Mouse (Mus musculus) embryo, embryonic 11.5 days (tissue): ENCODE measurements at regions not wholly inside any gene's neighbourhood (a gene's known extent, or its start where the extent isn't known, plus 50 kb on each side); places are given as distances from the start of the nearest gene placed in this dataset.
A peak's percentile ranks its signal among the peaks of the same experiment; 100 is the strongest.

Experiments
- DNase-seq: peaks from one replicate; pipeline ENCODE4 v3.0.0-alpha.2; 2012; ENCODE audit warnings: low read depth, low spot score

DNA sequence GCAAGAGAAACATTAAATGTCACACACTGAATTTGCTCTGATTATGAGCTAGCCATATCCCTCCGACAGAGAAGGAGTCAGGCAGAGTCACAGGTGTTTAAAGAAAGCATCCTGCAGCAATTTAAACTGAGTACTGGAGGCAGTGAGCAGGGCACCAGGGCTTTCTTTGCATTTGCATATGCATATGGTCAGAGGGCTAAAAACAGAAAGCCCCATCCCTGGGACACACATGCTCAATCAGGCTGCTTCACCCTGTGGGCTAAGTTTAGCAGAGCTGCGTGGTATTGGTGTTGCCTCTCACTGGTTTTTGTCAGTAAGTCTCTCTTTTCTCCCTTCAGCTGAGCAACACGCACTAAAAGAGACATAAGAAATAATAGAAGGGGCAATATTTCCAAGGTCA, 289.9 kb upstream of the Rps6ka3 start:
- DNase-seq = no peak

DNA sequence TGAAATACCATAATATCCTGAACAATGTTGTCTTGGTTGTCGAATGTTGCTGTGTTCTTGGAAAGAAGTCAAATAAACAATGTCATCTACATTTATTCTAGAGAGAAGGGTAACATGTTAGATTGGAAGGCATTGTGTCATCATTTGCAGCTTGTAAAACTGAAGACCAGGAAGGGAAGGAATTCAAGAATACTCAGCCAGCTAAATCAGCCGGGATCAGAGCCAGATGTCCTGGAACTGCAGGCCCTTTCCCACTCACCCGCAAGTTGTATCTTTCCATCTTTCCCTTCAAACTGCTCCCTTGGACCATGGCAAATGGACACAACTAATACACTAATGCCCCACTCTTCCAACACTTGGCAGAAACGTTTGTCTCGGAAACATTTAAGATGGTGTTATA, 288.7 kb upstream of the Rps6ka3 start:
- no peak for DNase-seq

DNA sequence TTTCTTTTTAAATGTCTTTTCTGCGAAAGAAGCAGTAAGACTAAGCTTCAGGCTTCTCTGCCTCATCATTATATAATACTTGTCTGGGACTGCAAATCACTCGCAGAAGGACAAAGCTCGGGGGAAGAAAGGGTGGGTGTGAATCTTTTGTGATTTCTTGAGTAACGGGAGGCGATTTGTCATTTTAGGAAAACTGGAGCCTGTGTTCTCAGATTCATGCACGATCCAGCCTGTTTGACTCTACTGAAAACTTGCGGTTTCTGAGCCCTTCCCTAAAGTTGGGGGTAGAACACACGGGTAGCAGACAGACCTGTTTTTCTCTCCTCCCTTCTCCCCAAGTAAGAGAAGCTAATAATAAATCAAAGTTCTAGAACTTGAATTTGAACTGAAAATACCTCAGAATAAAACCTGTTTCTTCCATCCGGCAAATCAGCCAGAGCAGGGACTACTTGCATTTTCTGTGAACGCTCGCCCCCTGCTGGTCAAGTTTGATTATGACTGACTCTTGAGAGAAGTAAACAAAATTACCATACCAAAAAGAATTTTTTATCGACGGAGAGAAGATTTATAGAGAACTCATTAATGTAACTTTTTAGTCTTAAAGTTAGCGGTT, 288.2 kb upstream of the Rps6ka3 start:
- DNase-seq = peak; percentile 54

DNA sequence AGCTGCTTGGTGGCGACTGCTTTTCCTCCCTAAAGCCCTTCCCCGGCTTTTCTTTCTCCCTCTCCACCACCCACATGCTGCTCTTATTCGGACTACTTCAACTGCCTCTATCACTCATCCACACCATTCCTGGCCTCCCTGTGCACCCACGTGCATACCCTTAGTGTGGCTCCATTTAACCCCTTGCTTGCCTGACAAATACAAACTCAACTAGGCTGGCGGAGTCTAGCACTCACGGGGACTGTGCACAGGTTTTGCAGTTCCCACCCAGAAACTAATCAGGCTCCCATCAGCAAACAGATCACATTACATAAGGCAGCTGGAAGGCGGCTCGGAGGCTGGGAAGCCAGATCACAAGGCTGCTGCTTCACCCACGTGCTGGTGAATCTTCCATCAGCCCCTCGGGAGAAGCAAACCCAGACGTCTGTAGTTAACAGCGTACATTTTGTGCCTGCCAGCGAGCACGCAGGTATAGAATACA, 287.0 kb upstream of the Rps6ka3 start:
- no peak for DNase-seq

GRCm38 (mm10) chrX:158923657-158924489, 286.2 kb upstream of the Rps6ka3 start:
- no peak for DNase-seq

- no peak for DNase-seq
Observed at GRCm38 (mm10) chrX:158924490-158925398, 285.4 kb upstream of the Rps6ka3 start.

DNA sequence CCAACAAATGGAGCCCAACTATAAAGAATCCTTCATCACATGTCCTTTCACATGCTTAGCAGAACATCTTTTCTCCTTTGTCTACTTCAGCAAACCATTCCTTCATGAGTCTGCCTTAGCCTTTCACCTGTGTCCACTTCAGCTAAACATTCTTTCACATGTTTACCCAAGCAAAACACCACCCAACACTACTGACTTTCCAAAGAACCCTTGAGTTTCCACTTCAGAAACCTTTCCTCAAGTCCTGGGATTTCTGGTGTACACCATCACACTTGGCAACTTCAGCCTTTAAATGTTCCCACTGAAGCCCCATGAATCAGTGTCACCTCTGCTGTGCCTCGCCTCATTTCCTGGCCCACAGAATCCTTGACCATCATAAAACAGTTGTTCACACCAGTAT, 278.2 kb upstream of the Rps6ka3 start:
- DNase-seq = no peak

- DNase-seq = no peak
Observed at GRCm38 (mm10) chrX:158947191-158947590, 262.9 kb upstream of the Rps6ka3 start.

DNA sequence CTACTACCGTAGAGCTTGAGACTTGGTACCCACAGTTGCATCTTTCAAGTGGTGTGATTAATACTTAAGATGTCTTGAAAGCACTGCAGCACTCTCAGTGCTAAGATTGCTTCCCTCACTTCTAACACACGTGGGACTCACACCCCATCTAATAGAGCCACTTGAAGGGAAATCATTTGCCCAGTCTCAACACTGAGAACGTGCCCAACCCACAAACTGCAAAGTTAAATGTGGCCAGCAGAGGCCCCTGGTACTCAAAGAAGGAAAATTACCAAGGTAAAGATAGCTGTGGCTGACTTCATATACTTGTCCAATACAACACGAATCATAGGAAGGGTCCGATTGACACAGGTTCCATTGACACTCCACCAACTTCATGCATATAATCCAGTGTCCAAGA, 238.4 kb upstream of the Rps6ka3 start:
- no peak for DNase-seq

DNA sequence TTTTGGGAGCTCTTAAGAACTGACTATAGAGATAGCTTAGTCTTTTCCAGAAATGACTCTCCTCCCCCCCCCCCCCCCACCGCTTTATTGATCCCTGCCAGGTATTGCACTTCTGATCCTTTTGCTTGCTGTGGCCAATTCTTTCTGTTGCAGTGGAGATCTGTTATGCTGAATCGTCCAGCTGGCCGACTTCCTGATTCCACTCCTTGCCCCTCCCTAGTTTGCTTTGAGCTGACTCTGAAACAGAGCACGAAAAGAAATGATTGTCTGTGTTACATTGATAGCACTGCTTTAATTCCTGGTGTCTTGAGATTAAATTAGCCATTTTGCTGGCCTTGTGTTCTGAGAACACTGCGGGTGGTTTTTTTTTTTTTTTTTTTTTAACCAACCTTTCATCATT, 233.5 kb upstream of the Rps6ka3 start:
- DNase-seq = no peak

DNA sequence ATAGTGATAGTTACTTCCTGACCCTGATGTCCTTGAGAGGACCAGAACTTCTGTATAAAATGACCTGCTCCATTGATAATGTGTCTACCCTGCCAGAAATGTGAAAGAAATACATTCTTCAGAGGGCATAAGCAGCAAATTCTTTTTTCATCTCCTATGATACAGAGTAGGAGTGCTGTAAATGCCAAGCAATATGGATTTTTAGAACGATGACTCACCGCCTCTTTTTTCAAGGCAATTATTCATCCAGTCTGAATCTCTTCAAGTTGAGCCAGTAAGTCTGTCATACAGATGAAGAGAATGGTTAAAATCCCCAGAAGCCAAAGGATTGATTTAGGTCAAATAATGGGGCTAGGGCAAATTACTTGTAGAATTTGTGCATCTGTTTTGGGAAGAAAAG, 225.4 kb upstream of the Rps6ka3 start:
- DNase-seq = no peak

- no peak for DNase-seq
Observed at GRCm38 (mm10) chrX:158987676-158988075, 222.4 kb upstream of the Rps6ka3 start.

- no peak for DNase-seq
Observed at GRCm38 (mm10) chrX:159018955-159019354, 191.2 kb upstream of the Rps6ka3 start.

- no peak for DNase-seq
Observed at GRCm38 (mm10) chrX:159026311-159026710, 183.8 kb upstream of the Rps6ka3 start.

DNA sequence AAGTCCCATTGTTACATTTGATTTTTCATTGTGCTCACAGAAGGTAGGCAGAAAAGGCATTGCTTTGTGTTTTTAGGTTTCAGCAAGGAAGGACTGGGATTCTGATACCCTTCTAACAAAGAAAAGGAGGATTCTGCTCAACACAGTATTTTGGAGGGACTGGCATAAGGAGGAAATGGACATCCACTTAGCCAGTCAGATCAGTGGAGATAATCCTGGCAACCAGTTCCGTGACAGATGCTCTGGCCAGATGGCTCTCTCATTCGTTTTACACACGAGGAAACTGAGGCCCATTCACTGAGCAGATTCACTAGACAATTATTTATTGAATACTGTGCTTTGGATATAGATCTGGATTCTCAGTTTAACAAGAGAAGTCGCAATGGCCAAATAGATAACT, 178.2 kb upstream of the Rps6ka3 start:
- DNase-seq = no peak

DNA sequence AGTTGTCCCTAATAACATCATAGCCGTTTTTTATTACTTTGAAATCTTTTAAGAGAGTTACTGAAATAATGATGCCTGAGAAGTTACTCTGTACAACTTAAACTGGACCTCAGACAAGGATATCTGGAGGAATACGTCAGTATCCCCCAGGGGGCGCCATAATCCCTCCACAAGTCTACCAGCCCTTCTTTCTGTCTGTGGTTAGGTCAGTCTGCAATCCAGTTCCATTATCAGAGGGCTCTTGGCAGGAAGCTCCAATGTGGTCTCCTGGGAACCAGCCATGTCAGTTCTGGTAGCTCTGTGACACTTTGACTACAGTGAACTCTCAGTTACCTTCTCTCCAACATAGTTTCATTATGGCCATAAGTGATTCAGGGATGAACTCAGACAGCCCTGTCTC, 166.7 kb upstream of the Rps6ka3 start:
- no peak for DNase-seq

GRCm38 (mm10) chrX:159047876-159048275, 162.2 kb upstream of the Rps6ka3 start:
- peak; percentile 32 for DNase-seq

DNA sequence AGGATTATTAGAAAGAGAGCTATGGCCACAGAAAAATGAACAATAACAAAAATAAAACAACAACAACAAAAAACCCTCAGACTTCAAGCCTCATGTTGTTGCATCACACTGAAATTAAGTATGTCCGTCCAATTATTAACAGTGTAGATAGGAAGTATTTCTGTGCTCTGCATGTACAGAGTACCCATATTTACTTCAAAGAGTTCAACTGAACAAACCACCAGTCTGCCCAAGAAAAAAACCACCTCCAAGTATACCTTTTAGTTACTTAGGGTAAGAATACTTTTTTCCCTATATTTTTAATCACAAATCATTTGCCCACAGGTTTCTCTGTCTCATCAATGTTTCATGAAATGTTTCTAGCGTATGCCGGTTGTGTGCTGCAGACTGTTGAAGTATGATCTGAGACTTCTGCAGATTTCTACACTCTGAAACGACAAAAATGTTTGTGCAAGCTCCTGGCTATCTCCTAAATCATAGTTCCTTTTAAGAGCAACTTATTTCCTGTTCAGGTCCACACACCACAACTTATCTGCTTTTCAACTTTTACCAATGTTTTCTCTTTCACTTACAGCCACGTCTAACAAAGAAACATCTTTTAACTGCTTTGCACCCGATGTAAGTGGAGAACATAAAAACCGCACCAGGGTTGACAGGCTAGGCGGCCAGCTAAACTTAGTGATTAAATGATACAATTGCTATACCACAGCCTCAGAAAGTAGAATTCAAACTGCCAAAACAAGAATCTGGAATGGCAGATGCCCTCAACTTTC, 154.2 kb upstream of the Rps6ka3 start:
- DNase-seq = no peak

DNA sequence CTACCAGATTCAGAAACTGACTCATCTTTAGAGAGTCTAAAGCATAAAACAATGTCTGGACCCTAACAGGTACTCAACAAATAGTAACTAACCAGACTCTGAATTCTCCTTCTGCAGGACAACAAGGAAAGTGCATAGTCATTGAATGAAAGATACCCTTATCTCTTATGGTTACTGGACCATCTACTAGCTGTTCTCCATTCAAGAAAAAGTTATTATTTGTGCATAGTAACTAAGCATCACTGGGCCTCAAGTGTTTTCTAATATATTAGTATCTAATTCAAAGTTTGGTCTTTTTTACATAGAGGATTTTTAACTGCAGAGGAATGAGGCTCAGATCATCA, 153.7 kb upstream of the Rps6ka3 start:
- no peak for DNase-seq

DNA sequence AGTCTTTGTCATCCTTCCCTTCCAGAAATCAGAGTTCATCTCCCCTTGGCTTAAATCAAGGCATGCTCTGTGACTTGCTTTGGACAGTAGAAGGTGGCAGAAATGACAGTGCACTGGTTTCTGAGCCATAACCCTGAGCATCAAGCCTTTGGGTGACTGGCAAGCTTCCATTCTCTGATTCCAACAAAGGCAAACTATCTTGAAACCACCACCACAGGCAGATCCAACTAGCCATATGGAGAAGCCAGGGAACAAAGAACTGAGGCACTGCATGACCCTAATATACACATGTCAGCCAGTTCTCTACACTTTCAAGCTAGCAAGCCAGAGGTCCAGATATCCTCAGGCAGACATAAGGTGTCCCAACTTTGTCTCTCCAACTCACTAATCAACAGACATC, 151.2 kb upstream of the Rps6ka3 start:
- no peak for DNase-seq

- DNase-seq = no peak
Observed at GRCm38 (mm10) chrX:159061322-159061721, 148.8 kb upstream of the Rps6ka3 start.

- no peak for DNase-seq
Observed at GRCm38 (mm10) chrX:159066212-159066611, 143.9 kb upstream of the Rps6ka3 start.
